Mouse (Mus musculus): ENCODE data around the gene Hdhd3. TPM values are rescaled to one million over a fixed set of nuclear protein-coding genes. Genes with fewer than 3 reads are reported as not detected.

Gene Hdhd3
- polyA plus RNA-seq, 1 experiment = 19.7 TPM

GRCm38 (mm10) chr4:62508839-62509238 lies 5.6 kb upstream of the Hdhd3 start:
- Histone ChIP-seq H3K4me3 (ENCODE audit: insufficient read depth, poor library complexity, severe bottlenecking) (no peak overlapping the region), H3ac (ENCODE audit: control insufficient read depth, insufficient read length, low read depth) (no peak overlapping the region), H3K36me3 (ENCODE audit: control insufficient read depth, insufficient read depth) (peaks cover 68% of the 10 kb centered on the region), H3K27me3 (ENCODE audit: control insufficient read depth, insufficient read depth, insufficient read length) (no peaks in the 10 kb centered on the region), H3K79me2 (ENCODE audit: control insufficient read depth, insufficient read depth) (no peaks in the 10 kb centered on the region), H3K79me3 (ENCODE audit: low read depth) (no peaks in the 10 kb centered on the region)
- TF ChIP-seq CTCF (IDR thresholded peaks at IDR 0.05; ENCODE audit: control insufficient read depth, insufficient read depth, insufficient read length) (no peak), CEBPB (IDR thresholded peaks at IDR 0.05; ENCODE audit: low read depth) (no peak)

DNA sequence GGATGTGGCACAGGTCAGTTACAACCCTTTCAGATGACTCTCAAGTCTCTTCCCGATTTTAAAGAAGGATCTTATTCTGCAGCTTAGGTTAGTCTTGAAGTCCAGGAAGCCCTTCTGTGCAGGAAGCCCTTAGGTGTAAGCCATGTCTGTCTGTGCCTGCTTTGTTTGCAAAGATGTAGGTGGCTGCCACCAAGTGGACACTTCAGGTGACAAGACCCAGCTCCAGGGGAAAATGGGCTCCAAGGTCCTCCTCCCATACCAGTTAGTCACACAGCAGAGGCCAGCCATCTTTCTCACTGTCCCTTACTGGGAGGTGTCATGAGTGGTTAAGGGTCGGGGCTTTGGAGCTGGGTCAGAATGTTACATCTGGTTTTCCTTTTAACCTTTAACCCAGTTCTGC lies 3.5 kb upstream of the Hdhd3 start:
- no peak overlapping the region for H3K4me3 ChIP-seq (ENCODE audit: insufficient read depth, poor library complexity, severe bottlenecking)
- peaks cover 48% of the 10 kb centered on the region for H3K36me3 ChIP-seq (ENCODE audit: control insufficient read depth, insufficient read depth)
- no peaks in the 10 kb centered on the region for H3K79me3 ChIP-seq (ENCODE audit: low read depth)
- no peaks in the 10 kb centered on the region for H3K79me2 ChIP-seq (ENCODE audit: control insufficient read depth, insufficient read depth)
- H3K27me3 ChIP-seq (ENCODE audit: control insufficient read depth, insufficient read depth, insufficient read length) = no peaks in the 10 kb centered on the region
- no peak overlapping the region for H3ac ChIP-seq (ENCODE audit: control insufficient read depth, insufficient read length, low read depth)
- TF ChIP-seq MAX (IDR thresholded peaks at IDR 0.05) = no peak
- TF ChIP-seq CEBPB (IDR thresholded peaks at IDR 0.05; ENCODE audit: low read depth) = no peak
- TF ChIP-seq CTCF (IDR thresholded peaks at IDR 0.05; ENCODE audit: control insufficient read depth, insufficient read depth, insufficient read length) = peak; percentile 72

DNA sequence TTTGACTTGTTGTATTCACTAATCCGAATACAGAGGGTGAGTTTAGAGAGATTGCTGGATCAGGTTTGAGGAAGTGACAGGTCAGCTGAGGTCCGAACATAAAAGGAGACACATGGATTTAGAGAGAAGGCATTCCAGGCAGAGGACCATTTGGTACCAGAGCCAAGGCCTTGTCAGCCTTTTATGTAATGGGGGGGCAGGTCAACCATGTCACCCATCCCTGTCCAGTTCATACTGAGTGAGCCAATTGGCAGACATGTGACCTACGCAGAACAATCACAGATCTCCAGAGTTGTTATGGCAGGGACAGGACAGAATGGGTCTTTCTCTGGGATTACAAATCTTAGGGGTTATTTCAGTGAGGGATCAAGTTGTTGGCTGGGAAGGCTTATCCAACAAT lies 2.7 kb upstream of the Hdhd3 start:
- Histone ChIP-seq H3ac (ENCODE audit: control insufficient read depth, insufficient read length, low read depth) (no peak overlapping the region), H3K36me3 (ENCODE audit: control insufficient read depth, insufficient read depth) (peaks cover 40% of the 10 kb centered on the region), H3K79me2 (ENCODE audit: control insufficient read depth, insufficient read depth) (no peaks in the 10 kb centered on the region), H3K4me3 (ENCODE audit: insufficient read depth, poor library complexity, severe bottlenecking) (no peak overlapping the region), H3K27me3 (ENCODE audit: control insufficient read depth, insufficient read depth, insufficient read length) (no peaks in the 10 kb centered on the region), H3K79me3 (ENCODE audit: low read depth) (no peaks in the 10 kb centered on the region)
- TF ChIP-seq USF1 (IDR thresholded peaks at IDR 0.05; ENCODE audit: low read depth) (peak; percentile 31), MAX (IDR thresholded peaks at IDR 0.05) (no peak)

DNA sequence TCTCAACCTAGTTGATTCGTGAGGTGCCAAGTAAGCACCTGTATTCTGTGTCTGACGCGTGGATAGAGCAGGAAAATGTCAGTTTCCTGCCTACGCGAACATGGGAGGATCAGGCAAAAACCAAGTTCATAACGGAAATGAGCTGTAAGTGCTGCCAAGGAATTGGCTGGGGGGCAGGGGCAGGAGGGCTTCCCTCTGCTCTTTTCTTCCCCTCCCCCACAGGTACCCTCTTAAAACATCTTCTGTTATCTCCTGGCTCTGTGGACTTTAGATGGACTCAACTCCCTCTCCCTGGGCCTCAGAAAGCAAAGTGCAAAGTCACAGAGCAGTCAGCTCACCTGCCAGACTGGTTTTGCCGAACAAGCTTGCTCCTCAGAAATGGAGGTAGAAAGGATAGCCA lies 298 bp downstream of the Hdhd3 start:
- Histone ChIP-seq H3K4me3 (ENCODE audit: insufficient read depth, poor library complexity, severe bottlenecking) (no peak overlapping the region), H3ac (ENCODE audit: control insufficient read depth, insufficient read length, low read depth) (no peak overlapping the region), H3K79me2 (ENCODE audit: control insufficient read depth, insufficient read depth) (no peaks in the 10 kb centered on the region), H3K36me3 (ENCODE audit: control insufficient read depth, insufficient read depth) (peaks cover 17% of the 10 kb centered on the region), H3K79me3 (ENCODE audit: low read depth) (no peaks in the 10 kb centered on the region), H3K27me3 (ENCODE audit: control insufficient read depth, insufficient read depth, insufficient read length) (no peaks in the 10 kb centered on the region)
- TF ChIP-seq CTCF (IDR thresholded peaks at IDR 0.05; ENCODE audit: control insufficient read depth, insufficient read depth, insufficient read length) (no peak), MAX (IDR thresholded peaks at IDR 0.05) (no peak), USF1 (IDR thresholded peaks at IDR 0.05; ENCODE audit: low read depth) (no peak), MYOG (IDR thresholded peaks at IDR 0.05; ENCODE audit: control insufficient read depth, extremely low read depth, insufficient read length) (no peak), FOSL1 (IDR thresholded peaks at IDR 0.05; ENCODE audit: insufficient read depth, low read length, poor library complexity, severe bottlenecking) (no peak), CEBPB (IDR thresholded peaks at IDR 0.05; ENCODE audit: low read depth) (no peak), MYOD1 (IDR thresholded peaks at IDR 0.05; ENCODE audit: control insufficient read depth, insufficient read length, low read depth) (no peak)

DNA sequence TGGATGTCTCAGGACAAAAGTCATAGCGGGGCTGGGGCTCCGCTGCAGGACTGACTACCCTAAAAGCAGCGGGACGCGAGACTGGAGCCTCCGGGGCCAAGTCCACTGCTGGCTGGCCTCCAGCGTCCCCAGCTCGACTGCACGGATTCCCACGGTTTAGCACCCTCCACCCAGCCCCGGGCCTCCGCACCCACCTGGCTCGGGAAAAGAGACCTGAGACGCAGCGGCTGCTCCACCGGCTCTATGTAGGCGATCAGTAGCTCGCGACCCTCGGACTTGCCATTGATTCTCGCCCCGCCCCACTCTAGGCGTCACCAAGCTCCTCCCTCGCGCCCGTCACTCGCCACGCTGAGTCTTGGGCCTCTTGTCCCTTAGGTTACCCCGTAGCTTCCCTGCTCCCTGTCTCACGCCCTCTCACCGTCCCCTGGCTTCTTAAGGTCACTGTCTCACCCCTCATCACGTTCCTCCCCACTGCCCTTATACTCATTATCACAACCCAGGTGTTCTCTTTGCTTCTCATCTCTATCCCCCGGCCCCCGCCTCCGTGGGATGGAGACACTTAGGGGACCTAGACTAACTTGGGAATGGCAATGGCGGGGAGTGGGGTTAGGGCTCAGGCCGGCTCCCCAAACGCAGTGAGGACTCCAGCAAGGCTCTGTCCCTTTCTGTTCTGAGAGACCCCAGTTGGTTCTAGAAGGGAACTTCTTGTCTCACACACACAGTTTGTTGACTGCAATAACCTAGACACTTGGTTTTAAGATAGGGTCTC lies 1.1 kb downstream of the Hdhd3 start:
- H3K36me3 ChIP-seq (ENCODE audit: control insufficient read depth, insufficient read depth) = peaks cover 9% of the 10 kb centered on the region
- peak; percentile 54 for TF ChIP-seq MAX (IDR thresholded peaks at IDR 0.05)
- no peak for TF ChIP-seq FOSL1 (IDR thresholded peaks at IDR 0.05; ENCODE audit: insufficient read depth, low read length, poor library complexity, severe bottlenecking)
- H3K79me3 ChIP-seq (ENCODE audit: low read depth) = no peaks in the 10 kb centered on the region

DNA sequence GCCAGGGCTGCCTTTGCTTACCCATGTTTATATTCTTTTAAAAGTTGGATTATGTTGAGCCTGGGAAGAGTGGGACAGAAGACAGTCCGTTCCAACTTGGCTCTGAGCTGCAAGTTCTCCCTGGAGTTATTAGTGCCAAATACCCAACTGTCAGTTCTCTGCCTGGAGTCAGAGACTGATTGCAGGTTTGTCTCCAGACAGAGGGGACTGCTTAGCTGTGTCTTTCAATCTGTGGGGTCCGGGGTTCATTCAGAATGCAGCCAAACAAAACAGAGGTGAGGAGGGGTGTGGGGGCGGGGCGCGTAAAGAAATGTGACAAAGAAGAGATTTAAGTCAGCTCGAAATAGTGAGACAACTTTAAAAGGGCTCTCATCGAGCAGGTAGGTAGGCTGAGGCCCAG lies 1.7 kb downstream of the Hdhd3 start:
- peak overlapping the region; percentile 81 for H3ac ChIP-seq (ENCODE audit: control insufficient read depth, insufficient read length, low read depth)
- no peaks in the 10 kb centered on the region for H3K27me3 ChIP-seq (ENCODE audit: control insufficient read depth, insufficient read depth, insufficient read length)
- TF ChIP-seq MAX (IDR thresholded peaks at IDR 0.05) (no peak), CEBPB (IDR thresholded peaks at IDR 0.05; ENCODE audit: low read depth) (no peak), MYOG (IDR thresholded peaks at IDR 0.05; ENCODE audit: control insufficient read depth, extremely low read depth, insufficient read length) (no peak), FOSL1 (IDR thresholded peaks at IDR 0.05; ENCODE audit: insufficient read depth, low read length, poor library complexity, severe bottlenecking) (no peak), MYOD1 (IDR thresholded peaks at IDR 0.05; ENCODE audit: control insufficient read depth, insufficient read length, low read depth) (no peak), USF1 (IDR thresholded peaks at IDR 0.05; ENCODE audit: low read depth) (no peak), CTCF (IDR thresholded peaks at IDR 0.05; ENCODE audit: control insufficient read depth, insufficient read depth, insufficient read length) (no peak)
- peak overlapping the region; percentile 91 for H3K4me3 ChIP-seq (ENCODE audit: insufficient read depth, poor library complexity, severe bottlenecking)
- H3K79me2 ChIP-seq (ENCODE audit: control insufficient read depth, insufficient read depth) = no peaks in the 10 kb centered on the region
- H3K36me3 ChIP-seq (ENCODE audit: control insufficient read depth, insufficient read depth) = peaks cover 8% of the 10 kb centered on the region
- no peaks in the 10 kb centered on the region for H3K79me3 ChIP-seq (ENCODE audit: low read depth)

More for the DNA sequence above, 1.1 kb downstream of the Hdhd3 start:
- Histone ChIP-seq H3K79me2 (ENCODE audit: control insufficient read depth, insufficient read depth) (no peaks in the 10 kb centered on the region), H3K4me3 (ENCODE audit: insufficient read depth, poor library complexity, severe bottlenecking) (peak overlapping the region; percentile 91), H3K27me3 (ENCODE audit: control insufficient read depth, insufficient read depth, insufficient read length) (no peaks in the 10 kb centered on the region), H3ac (ENCODE audit: control insufficient read depth, insufficient read length, low read depth) (peak overlapping the region; percentile 81)
